Mouse (Mus musculus): ENCODE results near the gene Zfp59.
"Not testable (repeated sequence)": the region's sequence is repeated elsewhere in the genome, so short reads cannot be mapped to it uniquely, and the experiment has no call there.

The Zfp59 gene

GRCm38 (mm10) chr7:27838323-27839249 is at the start of gene Zfp59:
Gene Zfp59, plus strand, starts transcription at chr7:27838607.
- peak; percentile 90 to 94 for DNase-seq

DNA sequence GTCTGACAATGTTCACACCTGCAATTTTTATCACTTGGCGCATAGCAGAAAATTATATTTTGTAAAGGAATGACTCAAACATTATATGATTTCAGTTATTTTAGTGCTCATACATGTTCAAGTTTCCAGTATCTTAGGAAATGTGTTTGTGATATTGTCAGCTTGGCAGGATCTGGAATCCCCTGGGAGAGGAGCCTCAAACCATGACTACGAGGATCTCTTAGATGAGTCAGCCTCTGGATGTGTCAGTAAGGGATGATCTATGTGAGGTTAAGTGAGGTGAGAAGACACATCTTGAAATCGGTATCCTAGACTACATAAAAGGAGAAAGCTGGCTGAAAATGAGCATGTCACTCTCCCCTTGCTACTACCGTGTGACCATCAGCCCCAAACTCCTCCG is 49.1 kb upstream of the Zfp59 start:
- no peak for DNase-seq

DNA sequence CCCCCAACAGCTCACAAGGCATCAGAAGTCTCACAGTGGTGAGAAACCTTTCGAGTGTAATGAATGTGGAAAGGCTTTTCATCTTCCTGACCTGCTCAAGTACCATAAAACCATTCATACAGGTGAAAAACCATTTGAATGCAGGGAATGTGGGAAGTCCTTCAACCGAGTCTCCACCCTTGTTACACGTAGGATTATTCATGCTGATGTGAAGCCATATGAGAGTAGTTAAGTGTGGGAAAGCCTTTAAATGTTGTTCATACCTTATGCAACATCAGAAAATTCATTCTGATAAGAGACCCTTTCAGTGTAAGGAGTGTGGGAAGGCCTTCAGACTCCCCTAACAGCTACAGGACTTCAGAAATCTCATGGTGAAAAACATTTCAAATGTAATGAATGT is 44.5 kb upstream of the Zfp59 start:
- not testable (repeated sequence) for DNase-seq

DNA sequence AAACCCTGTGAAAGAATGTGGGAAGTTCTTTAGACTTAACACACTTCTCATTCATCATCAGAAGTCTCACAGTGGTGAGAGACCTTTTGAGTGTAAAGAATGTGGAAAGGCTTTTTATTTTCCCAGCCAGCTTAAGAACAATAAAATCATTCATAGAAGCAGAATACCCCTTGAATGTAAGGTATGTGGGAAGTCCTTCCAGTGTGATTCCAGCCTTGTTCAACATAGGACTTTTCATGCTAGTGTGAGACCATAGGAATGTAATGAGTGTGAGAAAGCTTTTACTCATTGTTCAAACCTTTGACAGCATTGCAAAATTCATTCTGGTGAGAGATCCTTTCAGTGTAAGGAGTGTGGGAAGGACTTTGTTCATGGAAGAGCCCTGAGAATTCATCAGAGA is 43.8 kb upstream of the Zfp59 start:
- DNase-seq, result no peak

DNA sequence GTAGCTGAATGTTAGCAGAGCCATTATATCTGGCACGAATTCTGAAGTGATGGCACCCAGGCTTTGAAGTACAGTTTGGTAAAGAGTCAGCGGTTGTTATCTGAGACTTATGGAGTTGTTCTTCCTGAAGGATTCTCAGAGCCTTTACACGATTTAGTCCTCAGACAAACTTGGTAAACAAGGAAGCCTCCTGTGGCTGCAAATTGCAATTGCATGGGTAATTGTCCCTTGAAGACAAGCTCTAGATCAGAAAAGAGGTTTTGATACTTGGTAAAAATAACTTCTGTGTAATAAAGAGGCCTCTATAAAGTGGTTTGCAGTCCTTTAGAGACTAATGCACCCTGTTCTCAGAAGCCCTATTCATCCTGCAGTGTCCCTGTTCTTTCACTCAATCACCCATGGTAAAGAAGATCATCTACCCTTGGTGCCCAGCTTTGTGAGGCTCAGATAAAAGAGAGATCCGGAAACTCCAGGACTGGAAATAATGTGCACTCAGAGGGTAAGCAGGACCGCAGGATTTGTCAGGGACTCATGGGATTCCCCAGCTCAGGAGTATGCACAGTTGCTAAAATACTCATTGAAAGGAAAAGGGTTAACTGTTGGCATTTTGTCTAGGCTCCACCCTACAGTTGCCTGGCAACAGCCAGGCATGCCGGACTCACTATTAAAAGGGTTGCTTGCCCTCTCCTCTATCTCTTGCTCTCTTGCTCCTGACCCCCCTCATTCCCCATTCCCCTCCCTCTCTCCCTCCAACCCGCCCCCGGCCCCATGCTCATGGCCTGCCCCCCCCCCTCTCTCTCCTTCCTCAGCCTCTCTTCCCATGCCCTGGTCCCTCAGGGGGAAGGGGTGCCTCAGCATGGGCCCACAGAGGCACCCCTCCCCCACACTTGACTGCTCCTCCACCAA is 40.2 kb upstream of the Zfp59 start:
- DNase-seq, result no peak

GRCm38 (mm10) chr7:27801137-27801536 is 37.3 kb upstream of the Zfp59 start:
- peak; percentile 25 to 26 for DNase-seq

DNA sequence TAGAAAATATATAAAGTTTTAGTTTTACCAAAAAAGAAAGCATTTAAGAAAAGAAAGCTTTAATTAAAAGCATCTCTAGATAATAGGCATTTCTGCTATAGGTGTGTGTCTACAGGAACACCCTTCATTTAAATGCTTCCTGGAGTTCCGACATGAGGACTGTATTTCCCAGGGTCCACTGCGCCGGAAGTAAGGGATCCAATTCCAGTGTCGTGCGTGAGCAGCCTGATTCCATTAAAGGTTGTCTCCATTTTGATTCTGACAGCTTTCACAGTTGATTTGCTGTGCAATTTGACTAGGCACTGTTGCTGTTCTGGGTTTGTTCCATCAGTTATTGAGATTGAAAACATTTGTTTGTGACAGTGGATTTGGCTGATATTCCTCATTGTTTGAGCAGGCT is 35.4 kb upstream of the Zfp59 start:
- no peak for DNase-seq

DNA sequence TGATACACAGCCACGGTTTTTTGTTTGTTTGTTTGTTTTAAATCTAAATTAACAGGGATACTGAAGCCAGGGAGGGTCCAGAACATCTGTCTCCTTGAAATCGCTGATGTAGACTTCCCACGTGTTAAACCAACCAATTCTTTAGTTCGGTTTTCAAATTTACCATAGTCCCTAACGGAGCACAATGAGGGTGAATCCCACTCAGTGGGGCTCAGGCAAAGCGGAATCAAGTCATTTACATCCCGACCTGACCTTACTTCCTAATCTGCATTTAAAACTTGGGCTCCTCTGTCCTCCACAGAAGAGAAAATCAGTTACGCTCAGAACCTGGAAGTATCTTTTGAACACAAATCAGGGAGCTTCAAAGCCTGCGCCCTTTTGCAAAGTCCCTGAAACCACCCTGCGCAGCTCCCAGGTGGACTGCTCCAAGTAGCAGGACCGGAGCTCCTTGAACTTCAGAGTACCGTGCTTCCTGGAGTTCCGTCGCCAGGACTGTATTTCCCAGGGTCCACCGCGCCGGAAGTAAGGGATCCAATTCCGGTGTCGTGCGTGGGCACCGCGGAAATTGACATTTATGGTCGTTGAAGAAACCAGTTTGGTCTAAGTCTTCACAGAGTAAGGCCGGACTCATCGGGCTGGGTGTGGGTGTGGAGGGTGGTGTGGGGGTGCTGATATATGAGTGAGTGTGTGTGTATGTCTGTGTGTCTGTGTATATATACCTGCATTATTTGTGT is 33.9 kb upstream of the Zfp59 start:
- DNase-seq, result peak; percentile 77 to 80

DNA sequence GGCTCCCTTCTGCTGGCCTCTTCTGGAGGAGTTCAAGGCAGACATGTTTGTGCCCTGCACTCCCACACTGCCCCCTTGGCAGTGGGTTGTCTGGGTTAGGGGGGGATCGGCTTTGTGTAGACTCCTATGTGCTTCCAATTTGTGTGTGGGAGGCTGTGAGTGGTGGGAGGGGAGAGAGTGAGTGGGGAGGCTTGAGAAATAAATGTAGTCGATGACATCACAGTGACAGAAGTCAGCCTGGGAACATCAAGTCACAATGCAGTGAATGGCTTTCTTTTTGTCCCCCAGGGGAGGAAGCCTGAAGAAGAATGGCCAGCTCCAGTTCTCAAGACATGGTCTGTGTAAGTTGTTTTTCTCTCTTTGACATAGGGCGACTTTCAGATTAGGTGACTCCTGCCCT is 31.5 kb upstream of the Zfp59 start, which contains the start of gene Zfp626:
TSS of gene Zfp626 (plus strand) at position 301 of the 400 bp plus-strand sequence.
- not testable (repeated sequence) for DNase-seq

DNA sequence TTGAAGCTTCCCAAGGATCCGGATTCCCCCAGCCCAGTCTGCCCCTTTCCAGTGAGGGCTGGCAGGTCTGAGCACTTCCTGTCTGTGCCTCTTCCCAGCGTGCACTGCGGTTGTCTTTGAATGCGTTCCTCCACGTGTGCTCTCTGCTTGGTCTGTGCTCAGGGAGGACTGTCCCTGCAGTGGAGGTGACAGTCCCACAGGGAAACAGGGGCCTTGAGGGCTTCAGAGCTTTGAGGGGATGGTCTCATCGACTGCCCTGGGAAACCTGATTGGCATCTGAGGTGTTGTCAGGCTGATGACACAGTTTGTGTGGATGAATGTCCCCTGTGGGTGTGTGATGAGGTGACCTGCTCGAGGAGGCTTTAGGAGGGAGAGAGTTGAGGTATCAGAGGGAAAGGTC is 31.1 kb upstream of the Zfp59 start:
- not testable (repeated sequence) for DNase-seq

- no peak for DNase-seq
Observed at GRCm38 (mm10) chr7:27818526-27819110, 19.8 kb upstream of the Zfp59 start.

DNA sequence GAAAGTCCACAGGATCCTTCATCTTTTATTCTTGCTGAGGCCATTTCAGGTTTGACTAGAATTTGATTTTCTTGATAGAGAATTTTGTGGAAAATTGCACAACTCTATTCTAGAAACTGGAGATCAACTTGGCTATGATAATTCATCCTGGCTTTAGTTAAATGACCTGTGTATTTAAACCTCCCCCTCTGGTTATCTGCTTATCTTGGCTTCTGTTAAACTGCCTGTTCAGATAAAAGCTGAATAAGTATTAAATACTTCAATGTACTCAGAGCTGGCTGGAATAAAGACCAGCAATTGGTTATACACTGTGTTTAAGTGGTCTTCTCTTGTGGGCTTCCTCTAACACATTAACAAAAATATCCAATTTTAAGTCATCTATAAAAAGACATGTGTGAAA is 15.8 kb upstream of the Zfp59 start:
- no peak for DNase-seq

- no peak for DNase-seq
Observed at GRCm38 (mm10) chr7:27834131-27834530, 4.3 kb upstream of the Zfp59 start.

DNA sequence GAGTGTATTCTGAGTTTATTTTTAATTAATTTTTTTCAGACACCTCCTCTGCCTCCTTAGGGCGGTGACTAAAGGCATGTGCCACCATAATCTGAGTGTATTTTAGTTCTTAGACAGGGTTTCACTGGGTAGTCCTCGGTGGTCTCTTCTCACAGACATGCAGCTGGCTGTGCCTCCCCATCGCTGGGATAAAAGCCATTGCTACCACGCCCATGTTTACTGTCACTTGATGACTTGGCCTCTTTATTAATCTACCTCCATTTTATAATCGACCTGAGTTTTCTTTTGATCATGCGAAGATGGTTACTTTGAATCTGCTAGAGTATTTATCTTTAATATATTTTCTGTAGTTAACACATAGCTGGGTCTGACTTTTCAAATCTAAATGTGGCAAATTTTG is 511 bp upstream of the Zfp59 start:
- DNase-seq, result peak; percentile 17 to 42

- no peak for DNase-seq
Observed at GRCm38 (mm10) chr7:27839596-27839995, 1.2 kb downstream of the Zfp59 start.

- DNase-seq, result no peak
Observed at GRCm38 (mm10) chr7:27840104-27840503, 1.7 kb downstream of the Zfp59 start.

GRCm38 (mm10) chr7:27857227-27857626 is 18.8 kb downstream of the Zfp59 start, which contains the start of gene Zfp607a:
Gene Zfp607a, plus strand, starts transcription at chr7:27857527.
- no peak for DNase-seq

DNA sequence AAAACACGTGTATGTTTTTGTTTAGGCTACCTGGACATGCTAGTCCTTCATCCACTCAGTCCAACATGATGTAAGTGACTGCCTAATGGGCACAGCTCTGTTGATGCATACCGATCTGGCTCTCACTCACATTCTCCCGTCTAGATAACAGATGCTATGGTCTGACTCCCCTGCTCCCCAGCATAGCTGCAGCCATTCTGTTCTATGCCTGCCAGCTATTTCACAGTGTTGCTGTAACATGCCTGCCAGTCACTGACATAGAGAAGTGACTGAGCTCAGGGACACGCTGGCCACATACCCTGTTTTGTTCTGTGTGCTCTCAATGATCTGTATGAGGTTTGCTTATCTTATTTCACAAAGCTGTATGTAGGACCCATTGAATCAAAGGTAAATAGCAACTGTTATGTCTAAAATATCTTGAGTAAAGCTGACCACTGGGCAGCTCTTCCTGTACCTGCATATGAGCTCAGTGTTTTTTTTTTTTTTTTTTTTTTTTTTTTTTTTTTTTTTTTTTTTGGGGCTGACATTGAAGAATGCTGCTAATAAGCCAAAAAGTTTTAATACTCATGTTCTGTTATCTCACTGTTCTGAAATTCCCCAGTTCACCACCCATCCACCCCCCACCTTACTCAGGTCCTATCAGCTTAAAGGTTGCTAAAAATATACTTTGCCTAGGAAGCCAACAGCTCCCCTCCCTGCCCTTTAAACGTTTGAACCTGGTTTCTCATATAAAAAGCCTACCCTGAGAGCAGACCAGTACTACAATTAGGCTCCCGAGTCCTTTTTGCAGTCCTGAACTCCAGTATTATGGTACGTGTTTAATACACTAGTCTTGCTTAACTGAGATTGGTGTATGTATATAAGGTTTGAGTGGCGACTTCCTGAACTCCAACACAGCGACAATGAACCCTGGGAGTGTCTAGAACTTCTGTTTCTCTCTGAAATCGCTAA is 21.2 kb downstream of the Zfp59 start:
- DNase-seq, result peak; percentile 62 to 67

DNA sequence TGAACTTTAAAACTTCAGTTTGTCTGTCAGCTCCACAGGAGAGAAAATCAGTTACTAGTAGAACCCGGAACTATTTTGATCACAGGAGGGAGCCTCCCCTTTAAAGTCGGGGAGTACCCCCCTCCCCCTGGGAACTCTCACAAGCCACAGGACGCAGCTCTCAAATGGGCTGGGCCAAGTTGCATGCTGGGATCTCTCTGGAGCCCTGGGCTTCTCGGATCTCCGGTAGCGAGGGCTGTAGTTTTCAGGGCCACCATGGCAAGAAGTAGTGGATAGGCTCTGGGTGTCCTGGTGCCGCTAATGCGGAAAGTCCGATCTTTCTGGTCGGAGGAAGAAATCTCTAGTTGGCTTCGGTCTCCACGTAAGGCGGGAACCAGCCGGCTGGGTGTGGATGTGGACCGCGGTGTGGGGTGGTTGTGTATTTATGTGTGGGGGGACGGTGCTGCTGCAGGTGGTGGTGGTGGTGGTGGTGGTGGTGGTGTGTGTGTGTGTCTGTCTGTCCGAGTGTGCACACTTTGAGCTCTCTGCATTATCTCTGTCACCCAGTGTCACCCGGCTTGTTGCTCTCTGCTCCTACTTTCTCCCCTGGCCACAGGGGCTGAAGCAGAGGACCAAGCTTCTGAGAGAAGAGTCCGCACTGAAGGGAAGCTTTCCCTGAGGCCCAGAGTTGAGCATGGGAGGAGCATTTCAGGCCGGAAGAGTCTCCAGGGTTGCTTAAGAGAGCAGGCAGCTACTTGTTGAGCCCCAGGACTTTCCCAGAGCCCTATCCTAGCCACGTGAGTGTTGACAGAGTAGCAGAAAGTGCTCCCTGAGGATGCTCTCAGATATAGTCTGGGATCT is 22.2 kb downstream of the Zfp59 start:
- peak; percentile 49 to 55 for DNase-seq

- not testable (repeated sequence) for DNase-seq
Observed at GRCm38 (mm10) chr7:27862578-27862977, 24.2 kb downstream of the Zfp59 start.
